Mouse (Mus musculus) stomach, embryonic 14.5 days (tissue): ENCODE data around the gene Tm2d1. TPM values are rescaled to one million over a fixed set of nuclear protein-coding genes. Genes with fewer than 3 reads are reported as not detected.
"Not testable (repeated sequence)": the region's sequence is repeated elsewhere in the genome, so short reads cannot be mapped to it uniquely, and the experiment has no call there.

ENCODE experiments used
- ATAC-seq: fragments of 200-750 bp; cut with Nextera tagmentation; 2 replicates; pipeline ENCODE4 v1.8.0; 2017; ENCODE audit warnings: low read depth, moderate TSS enrichment; ENCODE audit not compliant: insufficient number of reproducible peaks, insufficient read depth, low FRiP score
- H3K27ac ChIP-seq: fragments of 300-500 bp; sonication (generic); 2 replicates; pipeline ENCODE4 v1.5.1; 2014; ENCODE audit warnings: mild to moderate bottlenecking, low read length, moderate library complexity, mixed read lengths
- H3K27me3 ChIP-seq: fragments of 300-500 bp; sonication (generic); 2 replicates; pipeline ENCODE4 v1.6.1; 2014; ENCODE audit warnings: low read length, control low read depth, mixed read lengths; ENCODE audit not compliant: control insufficient read depth, insufficient read depth
- H3K36me3 ChIP-seq: fragments of 300-500 bp; sonication (generic); 2 replicates; pipeline ENCODE4 v1.6.1; 2014; ENCODE audit warnings: mild to moderate bottlenecking, control low read depth, low read length, moderate library complexity, mixed read lengths; ENCODE audit not compliant: control insufficient read depth, insufficient read depth
- H3K4me1 ChIP-seq: fragments of 300-500 bp; sonication (generic); 2 replicates; pipeline ENCODE4 v1.6.1; 2014; ENCODE audit warnings: low read length, control low read depth, mixed read lengths; ENCODE audit not compliant: control insufficient read depth, insufficient read depth
- H3K4me2 ChIP-seq: fragments of 300-500 bp; sonication (generic); replicated peaks from 2 replicates; pipeline ENCODE4 v1.6.1; 2014; ENCODE audit warnings: low read depth, low read length, control low read depth
- H3K4me3 ChIP-seq: fragments of 300-500 bp; sonication (generic); 2 replicates; pipeline ENCODE4 v1.5.1; 2014; ENCODE audit warnings: low read depth, low read length, control low read depth
- H3K9ac ChIP-seq: fragments of 300-500 bp; sonication (generic); replicated peaks from 2 replicates; pipeline ENCODE4 v1.6.1; 2014; ENCODE audit warnings: low read depth, mild to moderate bottlenecking, control low read depth, low read length, moderate library complexity, mixed read lengths
- H3K9me3 ChIP-seq: fragments of 300-500 bp; sonication (generic); 2 replicates; pipeline ENCODE4 v1.6.1; 2016; ENCODE audit warnings: low read depth, low read length, control low read depth; ENCODE audit not compliant: control insufficient read depth
- WGBS: fragments of 180-500 bp; shearing (Covaris S2); extraction: QIAGEN DNeasy Blood & Tissue Kit; methylation state at CpG from one replicate; pipeline ENCODE4 v1.1.7; 2014; 5-methylcytosine and 5-hydroxymethylcytosine counted together
- polyA plus RNA-seq: library from polyadenylated mRNA; unstranded; fragments of >200 nt; fragmentation: Nextera tagmentation; extraction: Ambion mirVana; gene quantifications from 2 replicates; pipeline ENCODE4 v1.2.1, GENCODE M21; 2014

The Tm2d1 gene
- 86.4 and 89.2 TPM in 2 replicates for polyA plus RNA-seq

- ATAC-seq = peak; percentile 97
- H3K9ac ChIP-seq = peak within 1 kb of the TSS; percentile 92
- H3K4me2 ChIP-seq = peak within 1 kb of the TSS; percentile 45
- H3K36me3 ChIP-seq = peaks cover 4% of the 10 kb centered on the region; the same call in 1 of the 2 replicates
- H3K4me1 ChIP-seq = no peaks in the 10 kb centered on the region
- WGBS = under 1% methylated on average over 46 of the region's 46 CpGs
- peak within 1 kb of the TSS; percentile 91 for H3K4me3 ChIP-seq
- H3K27ac ChIP-seq = peak within 1 kb of the TSS; percentile 58; the same call in 1 of the 2 replicates
- H3K27me3 ChIP-seq = no peaks in the 10 kb centered on the region
- H3K9me3 ChIP-seq = no peaks in the 10 kb centered on the region
Measured at GRCm38 (mm10) chr4:98382716-98383424, at the start of gene Tm2d1. Gene Tm2d1 (minus strand): TSS chr4:98383306.

- no peak overlapping the region for H3K27ac ChIP-seq
- no peak overlapping the region for H3K9ac ChIP-seq
- H3K9me3 ChIP-seq = no peaks in the 10 kb centered on the region
- H3K36me3 ChIP-seq = peaks cover 3% of the 10 kb centered on the region; the same call in 1 of the 2 replicates
- H3K4me1 ChIP-seq = peaks cover 4% of the 10 kb centered on the region; the same call in 1 of the 2 replicates
- no peaks in the 10 kb centered on the region for H3K27me3 ChIP-seq
- H3K4me3 ChIP-seq = no peak overlapping the region
- 57% methylated on average over 8 of the region's 8 CpGs for WGBS
- no peak overlapping the region for H3K4me2 ChIP-seq
- ATAC-seq = no peak
Measured at GRCm38 (mm10) chr4:98428371-98428770, 45.3 kb upstream of the Tm2d1 start.

- not testable (repeated sequence) for H3K9me3 ChIP-seq, H3K27me3 ChIP-seq, H3K27ac ChIP-seq, H3K4me3 ChIP-seq, H3K4me1 ChIP-seq, H3K9ac ChIP-seq, H3K4me2 ChIP-seq, H3K36me3 ChIP-seq, ATAC-seq
- 96% methylated on average over 8 of the region's 8 CpGs for WGBS
Measured at GRCm38 (mm10) chr4:98415150-98415549, 32.0 kb upstream of the Tm2d1 start.

- Histone ChIP-seq H3K4me1 (no peaks in the 10 kb centered on the region), H3K4me3 (no peak overlapping the region), H3K27ac (no peak overlapping the region), H3K4me2 (no peak overlapping the region), H3K27me3 (no peaks in the 10 kb centered on the region), H3K36me3 (peaks cover 4% of the 10 kb centered on the region), H3K9ac (no peak overlapping the region), H3K9me3 (no peaks in the 10 kb centered on the region)
- ATAC-seq = no peak
- 87% methylated on average over 4 of the region's 4 CpGs for WGBS
Measured at GRCm38 (mm10) chr4:98408455-98408854, 25.3 kb upstream of the Tm2d1 start.

GRCm38 (mm10) chr4:98404412-98404811 lies 21.3 kb upstream of the Tm2d1 start:
- 88% methylated on average over 6 of the region's 6 CpGs for WGBS
- no peaks in the 10 kb centered on the region for H3K27me3 ChIP-seq
- H3K4me3 ChIP-seq = no peak overlapping the region
- no peak for ATAC-seq
- no peak overlapping the region for H3K4me2 ChIP-seq
- H3K9me3 ChIP-seq = no peaks in the 10 kb centered on the region
- peaks cover 7% of the 10 kb centered on the region; the same call in 1 of the 2 replicates for H3K4me1 ChIP-seq
- H3K9ac ChIP-seq = no peak overlapping the region
- no peak overlapping the region for H3K27ac ChIP-seq
- no peaks in the 10 kb centered on the region for H3K36me3 ChIP-seq

- no peak overlapping the region for H3K9ac ChIP-seq
- WGBS = 64% methylated on average over 4 of the region's 4 CpGs
- H3K9me3 ChIP-seq = no peaks in the 10 kb centered on the region
- no peak overlapping the region for H3K4me2 ChIP-seq
- peaks cover 7% of the 10 kb centered on the region; the same call in 1 of the 2 replicates for H3K4me1 ChIP-seq
- no peak overlapping the region for H3K4me3 ChIP-seq
- H3K27me3 ChIP-seq = no peaks in the 10 kb centered on the region
- H3K27ac ChIP-seq = no peak overlapping the region
- H3K36me3 ChIP-seq = no peaks in the 10 kb centered on the region
- no peak for ATAC-seq
Measured at GRCm38 (mm10) chr4:98403492-98403891, 20.4 kb upstream of the Tm2d1 start.

GRCm38 (mm10) chr4:98401584-98401962 lies 18.5 kb upstream of the Tm2d1 start:
- Histone ChIP-seq H3K9ac (no peak overlapping the region), H3K9me3 (no peaks in the 10 kb centered on the region), H3K36me3 (no peaks in the 10 kb centered on the region), H3K27me3 (no peaks in the 10 kb centered on the region), H3K4me2 (no peak overlapping the region), H3K4me1 (peaks cover 7% of the 10 kb centered on the region; the same call in 1 of the 2 replicates), H3K27ac (no peak overlapping the region), H3K4me3 (no peak overlapping the region)
- ATAC-seq = no peak
- 54% methylated on average over 2 of the region's 2 CpGs for whole genome bisulfite sequencing

GRCm38 (mm10) chr4:98400926-98401583 lies 17.9 kb upstream of the Tm2d1 start:
- peaks cover 7% of the 10 kb centered on the region; the same call in 1 of the 2 replicates for H3K4me1 ChIP-seq
- peak; percentile 79 for ATAC-seq
- no peak overlapping the region for H3K4me3 ChIP-seq
- WGBS = 23% methylated on average over 6 of the region's 6 CpGs
- H3K27me3 ChIP-seq = no peaks in the 10 kb centered on the region
- H3K4me2 ChIP-seq = no peak overlapping the region
- no peaks in the 10 kb centered on the region for H3K36me3 ChIP-seq
- no peak overlapping the region for H3K9ac ChIP-seq
- no peak overlapping the region for H3K27ac ChIP-seq
- no peaks in the 10 kb centered on the region for H3K9me3 ChIP-seq
